9 mouse cellular contexts compared by ENCODE assay signal in genomic region chr4:108025269-108025668, GRCm38 (mm10). TPM values are rescaled to one million over a fixed set of nuclear protein-coding genes. Genes with fewer than 3 reads are reported as not detected.
DNase-seq lines count a peak whose midpoint lies in the region; ATAC-seq and TF ChIP-seq lines count a peak whose summit lies in the region.
"Had no signal": no experiment of that assay in that cellular context is flagged by ENCODE, and none has a peak within 500 bp of the region (broad histone marks: within the 10 kb centered on the region; RNA-seq: fewer than 3 reads in every experiment).

No protein-coding gene starts in this region.

- peaks cover 11% of the 10 kb centered on the region for H3K4me1 ChIP-seq in kidney, embryonic 14.5 days (ENCODE audit: control insufficient read depth, insufficient read depth, low read length)
- H3K4me1 ChIP-seq in lung, embryonic 14.5 days (ENCODE audit: insufficient read depth) = no peaks in the 10 kb centered on the region

- intact Hi-C loops in left cerebral cortex, adult 2 months (cut with DNase I) = no loop called here
- intact Hi-C loops in left cerebral cortex, postnatal 25 days (cut with DNase I) = no loop called here

- no peak overlapping the region for H3K4me3 ChIP-seq in kidney, embryonic 14.5 days (ENCODE audit: low read length)
- 0 out of 2 replicates have a peak overlapping the region, but pooled peaks have one; percentile 4 for H3K4me3 ChIP-seq in lung, embryonic 14.5 days (ENCODE audit: low read depth, low read length)
- no peak overlapping the region for H3K4me3 ChIP-seq in left cerebral cortex, adult 2 months

- no peaks in the 10 kb centered on the region for H3K9me3 ChIP-seq in kidney, embryonic 14.5 days (ENCODE audit: control insufficient read depth, low read length)
- no peaks in the 10 kb centered on the region for H3K9me3 ChIP-seq in lung, embryonic 14.5 days (ENCODE audit: low read depth, low read length)

- no peaks in the 10 kb centered on the region for H3K36me3 ChIP-seq in kidney, embryonic 14.5 days (ENCODE audit: control insufficient read depth, insufficient read depth, low read length)
- H3K36me3 ChIP-seq in lung, embryonic 14.5 days (ENCODE audit: insufficient read depth) = no peaks in the 10 kb centered on the region

- WGBS in kidney, embryonic 14.5 days = 5% methylated on average over 10 of the region's 10 CpGs
- WGBS in lung, embryonic 14.5 days = 4% methylated on average over 10 of the region's 10 CpGs

- DNase-seq in R1 (ENCODE audit: low read depth, low spot score) = peak; percentile 77
- DNase-seq in embryo, embryonic 11 days = peak; percentile 51
- DNase-seq in lung, embryonic 14.5 days = peak; percentile 54
- DNase-seq in B cell, adult 2 months = no peak
- DNase-seq in left cerebral cortex, adult 2 months (ENCODE audit: extremely low spot score in 1 of 2, low spot score in 2 of 2) = no peak
- DNase-seq in left cerebral cortex, postnatal 25 days (ENCODE audit: low spot score in 2 of 2) = no peak
- DNase-seq: adrenal gland, adult 8-10 months; thymus, postnatal 4 days had no signal

- no peak for TF ChIP-seq CTCF in lung, embryonic 14.5 days (IDR thresholded peaks at IDR 0.05; ENCODE audit: low read depth)
- no peak for TF ChIP-seq CTCF in left cerebral cortex, adult 2 months (IDR thresholded peaks at IDR 0.05)

- H3K4me2 ChIP-seq in kidney, embryonic 14.5 days (replicated peaks; ENCODE audit: low read depth, low read length) = peak overlapping the region; percentile 21
- H3K4me2 ChIP-seq in lung, embryonic 14.5 days = peak overlapping the region; percentile 42

- no peak overlapping the region for H3K9ac ChIP-seq in kidney, embryonic 14.5 days (ENCODE audit: low read depth, low read length)
- no peak overlapping the region for H3K9ac ChIP-seq in lung, embryonic 14.5 days

- H3K27me3 ChIP-seq in kidney, embryonic 14.5 days (ENCODE audit: control insufficient read depth, insufficient read depth, low read length) = peaks cover 8% of the 10 kb centered on the region
- peaks cover 11% of the 10 kb centered on the region for H3K27me3 ChIP-seq in lung, embryonic 14.5 days (ENCODE audit: insufficient read depth, low read length)

- ATAC-seq in kidney, embryonic 14.5 days (ENCODE audit: low FRiP score, low TSS enrichment) = no peak
- ATAC-seq in lung, embryonic 14.5 days (ENCODE audit: insufficient read depth) = peak; percentile 69

- no peak overlapping the region for H3K27ac ChIP-seq in kidney, embryonic 14.5 days (ENCODE audit: low read depth, low read length)
- no peak overlapping the region for H3K27ac ChIP-seq in lung, embryonic 14.5 days (ENCODE audit: low read depth)
- H3K27ac ChIP-seq in left cerebral cortex, adult 2 months = no peak overlapping the region

RNA-seq across cellular contexts. Expression of gene Slc1a7, which starts 57.1 kb away (rescaled TPM):
- polyA plus RNA-seq in kidney, embryonic 14.5 days (2014; fragmentation: Nextera tagmentation; extraction: Ambion mirVana) = not detected in 2 replicates
- polyA plus RNA-seq in lung, embryonic 14.5 days (2014; fragmentation: Nextera tagmentation; extraction: Ambion mirVana) = 0.05 and 0.09 TPM in 2 replicates
- total RNA-seq in left cerebral cortex, adult 2 months (2021) = under 1 TPM; 0.43 to 0.94 TPM
- total RNA-seq in left cerebral cortex, postnatal 25 days (2021) = 1 to 10 TPM in 1 of 2 experiments, under 1 TPM in 1; 0.85 to 1.1 TPM

Comparison
In these comparisons a context has a peak if more than half of its experiments do, and no peak if none do; other contexts are left out.
1. DNase-seq: peak in R1 (single experiment), embryo, embryonic 11 days (single experiment) and lung, embryonic 14.5 days (single experiment); none in B cell, adult 2 months (0 of 2), left cerebral cortex, adult 2 months (0 of 2) and left cerebral cortex, postnatal 25 days (0 of 2).